Mouse (Mus musculus) CH12F3 (cell line): Measurements from ENCODE around the gene Fam196b.

Source experiments
- in situ Hi-C: fragments of 300-500 bp; cut with MboI; formaldehyde crosslinking; loops from 2 replicates; pipeline ENCODE4 v1.14.3; 2020; ENCODE audit warnings: low sequenced_read_pairs

Fam196b gene

GRCm38 (mm10) chr11:34314534-34315379, at the start of gene Fam196b:
Fam196b (plus strand) TSS chr11:34314822.
- in situ Hi-C loops, result no loop called here

GRCm38 (mm10) chr11:34272016-34272415, 42.6 kb upstream of the Fam196b start:
- in situ Hi-C loops, result no loop called here

GRCm38 (mm10) chr11:34275941-34276340, 38.7 kb upstream of the Fam196b start:
- in situ Hi-C loops, result no loop called here

- in situ Hi-C loops, result no loop called here
These were observed 38.1 kb upstream of the Fam196b start for GRCm38 (mm10) chr11:34276363-34277046.

- in situ Hi-C loops, result no loop called here
These were observed 37.6 kb upstream of the Fam196b start for GRCm38 (mm10) chr11:34277047-34277445.

- in situ Hi-C loops, result no loop called here
These were observed 30.4 kb upstream of the Fam196b start for GRCm38 (mm10) chr11:34284124-34284808.

- in situ Hi-C loops, result no loop called here
These were observed 24.4 kb upstream of the Fam196b start for GRCm38 (mm10) chr11:34290265-34290664.

- in situ Hi-C loops, result no loop called here
These were observed 23.9 kb upstream of the Fam196b start for GRCm38 (mm10) chr11:34290708-34291107.

GRCm38 (mm10) chr11:34291304-34291703, 23.3 kb upstream of the Fam196b start:
- in situ Hi-C loops, result no loop called here

- in situ Hi-C loops, result no loop called here
These were observed 16.8 kb upstream of the Fam196b start for GRCm38 (mm10) chr11:34297698-34298378.

GRCm38 (mm10) chr11:34299550-34299949, 15.1 kb upstream of the Fam196b start:
- in situ Hi-C loops, result no loop called here

GRCm38 (mm10) chr11:34300064-34300463, 14.6 kb upstream of the Fam196b start:
- in situ Hi-C loops, result no loop called here

- in situ Hi-C loops, result no loop called here
These were observed 8.4 kb upstream of the Fam196b start for GRCm38 (mm10) chr11:34306231-34306630.

- in situ Hi-C loops, result no loop called here
These were observed 5.9 kb upstream of the Fam196b start for GRCm38 (mm10) chr11:34308731-34309130.

GRCm38 (mm10) chr11:34309360-34309759, 5.3 kb upstream of the Fam196b start:
- in situ Hi-C loops, result no loop called here

- in situ Hi-C loops, result no loop called here
These were observed 2.9 kb upstream of the Fam196b start for GRCm38 (mm10) chr11:34311717-34312116.

GRCm38 (mm10) chr11:34312208-34312607, 2.4 kb upstream of the Fam196b start:
- in situ Hi-C loops, result no loop called here

- in situ Hi-C loops, result no loop called here
These were observed 761 bp downstream of the Fam196b start for GRCm38 (mm10) chr11:34315383-34315782.

- in situ Hi-C loops, result no loop called here
These were observed 1.6 kb downstream of the Fam196b start for GRCm38 (mm10) chr11:34316176-34316575.

GRCm38 (mm10) chr11:34317001-34317400, 2.4 kb downstream of the Fam196b start:
- in situ Hi-C loops, result no loop called here

- in situ Hi-C loops, result no loop called here
These were observed 4.7 kb downstream of the Fam196b start for GRCm38 (mm10) chr11:34319282-34319681.
